Mouse (Mus musculus) CH12.LX (cell line): ENCODE data around the gene Vamp2. TPM values are rescaled to one million over a fixed set of nuclear protein-coding genes. Genes with fewer than 3 reads are reported as not detected.

ENCODE experiments used
- DNase-seq: peaks from one replicate; pipeline ENCODE4 v3.0.0-alpha.2; 2013; ENCODE audit errors: extremely low read depth
- H3K27ac ChIP-seq: 2 replicates; pipeline ENCODE4 v1.5.1; 2012; ENCODE audit warnings: low read depth, mild to moderate bottlenecking, control low read depth, moderate library complexity; ENCODE audit not compliant: insufficient read depth
- H3K27me3 ChIP-seq: replicated peaks from 2 replicates; pipeline ENCODE3; 2012; ENCODE audit warnings: inconsistent platforms
- H3K36me3 ChIP-seq, 2 experiments: replicated peaks in 1 of 2; 2 replicates each; pipeline versions ENCODE3 to v1.6.1; 2012; ENCODE audit warnings: inconsistent platforms in 1 of 2, low read length in 1 of 2, mild to moderate bottlenecking in 1 of 2, mixed read lengths in 1 of 2, moderate library complexity in 1 of 2; ENCODE audit not compliant: control insufficient read depth in 1 of 2, insufficient read depth in 1 of 2
- H3K4me1 ChIP-seq, 2 experiments: 2 replicates each; pipeline ENCODE4 v1.6.1; 2012; ENCODE audit warnings: inconsistent platforms in 1 of 2, moderate library complexity in 1 of 2; ENCODE audit not compliant: insufficient read depth in 2 of 2, control insufficient read depth in 1 of 2
- H3K4me2 ChIP-seq: 2 replicates; pipeline ENCODE4 v1.6.1; 2012; ENCODE audit warnings: low read depth, mild to moderate bottlenecking, control low read depth; ENCODE audit not compliant: poor library complexity, insufficient read depth, severe bottlenecking
- H3K4me3 ChIP-seq, 3 experiments: fragments of 150-350 bp in 1 of 3; sonication (generic) in 1 of 3; replicated peaks in 1 of 3; 2 replicates each; pipeline versions ENCODE3 to v1.5.1; 2011 to 2012; ENCODE audit warnings: low read depth in 2 of 3, low read length in 2 of 3, mild to moderate bottlenecking in 2 of 3, moderate library complexity in 2 of 3, control low read depth in 1 of 3, improper control_type of control experiment in 1 of 3, inconsistent platforms in 1 of 3, mixed read lengths in 1 of 3; ENCODE audit not compliant: poor library complexity in 1 of 3
- H3K79me2 ChIP-seq: replicated peaks from 2 replicates; pipeline ENCODE4 v1.6.1; 2012; ENCODE audit warnings: mild to moderate bottlenecking, moderate library complexity; ENCODE audit not compliant: control insufficient read depth, poor library complexity, insufficient read depth, severe bottlenecking; ENCODE audit errors: extremely low read depth
- H3K9ac ChIP-seq: 2 replicates; pipeline ENCODE4 v1.6.1; 2012; ENCODE audit warnings: low read depth, mild to moderate bottlenecking, control low read depth, moderate library complexity; ENCODE audit not compliant: insufficient read depth
- H3K9me3 ChIP-seq: replicated peaks from 2 replicates; pipeline ENCODE3; 2012; ENCODE audit warnings: low read length, inconsistent platforms, mixed read lengths
- CHD2 ChIP-seq: IDR thresholded peaks from 2 replicates; pipeline ENCODE4 v1.6.1; 2011; ENCODE audit warnings: low read length, improper control_type of control experiment
- ELF1 ChIP-seq: IDR thresholded peaks from 2 replicates; pipeline ENCODE4 v1.6.1; 2014; ENCODE audit warnings: low read depth, mild to moderate bottlenecking, inconsistent platforms, low read length, improper control_type of control experiment
- EP300 ChIP-seq: IDR thresholded peaks from 2 replicates; pipeline ENCODE4 v1.6.1; 2011; ENCODE audit warnings: low read length, improper control_type of control experiment
- GABPA ChIP-seq: IDR thresholded peaks from 2 replicates; pipeline ENCODE4 v1.6.1; 2012; ENCODE audit warnings: low read depth, low read length, improper control_type of control experiment, inconsistent platforms; ENCODE audit not compliant: insufficient replicate concordance
- IRF4 ChIP-seq: IDR thresholded peaks from 2 replicates; pipeline ENCODE4 v1.6.1; 2014; ENCODE audit warnings: low read depth, mild to moderate bottlenecking, inconsistent platforms, low read length, improper control_type of control experiment
- JUN ChIP-seq: IDR thresholded peaks from 2 replicates; pipeline ENCODE4 v1.6.1; 2011; ENCODE audit warnings: low read depth, mild to moderate bottlenecking, low read length, improper control_type of control experiment, moderate library complexity; ENCODE audit not compliant: insufficient read depth
- KAT2A ChIP-seq: IDR thresholded peaks from 2 replicates; pipeline ENCODE4 v1.6.1; 2012; ENCODE audit warnings: low read length, improper control_type of control experiment, inconsistent platforms; ENCODE audit not compliant: insufficient replicate concordance
- MAFK ChIP-seq: IDR thresholded peaks from 2 replicates; pipeline ENCODE4 v1.6.1; 2011; ENCODE audit warnings: low read length, improper control_type of control experiment; ENCODE audit not compliant: insufficient replicate concordance
- MAX ChIP-seq: IDR thresholded peaks from 2 replicates; pipeline ENCODE4 v1.6.1; 2011; ENCODE audit warnings: low read length, improper control_type of control experiment
- MAZ ChIP-seq: IDR thresholded peaks from 2 replicates; pipeline ENCODE4 v1.6.1; 2012; ENCODE audit warnings: low read depth, mild to moderate bottlenecking, inconsistent platforms, low read length, improper control_type of control experiment, moderate library complexity
- MEF2A ChIP-seq: IDR thresholded peaks from 2 replicates; pipeline ENCODE4 v1.6.1; 2014; ENCODE audit warnings: low read depth, mild to moderate bottlenecking, inconsistent platforms, low read length, improper control_type of control experiment, borderline replicate concordance
- NRF1 ChIP-seq: IDR thresholded peaks from 2 replicates; pipeline ENCODE4 v1.6.1; 2014; ENCODE audit warnings: low read depth, mild to moderate bottlenecking, inconsistent platforms, low read length, improper control_type of control experiment, moderate library complexity
- PAX5 ChIP-seq: IDR thresholded peaks from 2 replicates; pipeline ENCODE4 v1.6.1; 2012; ENCODE audit warnings: low read length, inconsistent platforms, mixed read lengths
- POLR2A ChIP-seq: IDR thresholded peaks from 2 replicates; pipeline ENCODE4 v1.6.1; 2011; ENCODE audit warnings: low read depth, mild to moderate bottlenecking, improper control_type of control experiment, low read length
- SMC3 ChIP-seq: IDR thresholded peaks from 2 replicates; pipeline ENCODE4 v1.6.1; 2011; ENCODE audit warnings: low read depth, low read length, improper control_type of control experiment
- TBP ChIP-seq: conservative IDR thresholded peaks from 2 replicates; pipeline ENCODE4 v1.6.1; 2011; ENCODE audit warnings: low read depth, low read length, improper control_type of control experiment
- TCF12 ChIP-seq: IDR thresholded peaks from 2 replicates; pipeline ENCODE4 v1.6.1; 2014; ENCODE audit warnings: low read depth, mild to moderate bottlenecking, inconsistent platforms, low read length, improper control_type of control experiment
- UBTF ChIP-seq: IDR thresholded peaks from 2 replicates; pipeline ENCODE4 v1.6.1; 2012; ENCODE audit warnings: low read depth, mild to moderate bottlenecking, inconsistent platforms, low read length, improper control_type of control experiment, moderate library complexity
- ZKSCAN1 ChIP-seq: IDR thresholded peaks from 2 replicates; pipeline ENCODE4 v1.6.1; 2012; ENCODE audit warnings: low read depth, inconsistent platforms, low read length, improper control_type of control experiment, borderline replicate concordance
- dilution Hi-C: fragments of 300-500 bp; cut with MboI; formaldehyde crosslinking; loops from 2 replicates; pipeline ENCODE4 v1.14.3; 2020; ENCODE audit warnings: low sequenced_read_pairs; ENCODE audit not compliant: extremely low pct_unique_long_range_greater_than_20kb, extremely low pct_ligation_motif_present
- in situ Hi-C: fragments of 300-500 bp; cut with MboI; formaldehyde crosslinking; loops from 3 replicates; pipeline ENCODE4 v1.14.3; 2019; ENCODE audit warnings: low sequenced_read_pairs, low pct_ligation_motif_present, low pct_unique_long_range_greater_than_20kb, mixed read lengths
- polyA plus RNA-seq: library from polyadenylated mRNA; unstranded; fragments of >175 nt; gene quantifications from 2 replicates; pipeline ENCODE4 v1.2.1, GENCODE M21; 2012; ENCODE audit warnings: low read depth; ENCODE audit not compliant: insufficient read length
- total RNA-seq, 2 experiments: library from RNA; depleted of rRNA; stranded (reverse); fragments of 300-350 nt in 1 of 2; fragments of >200 nt in 1 of 2; gene quantifications; 2 replicates each; pipeline ENCODE4 v1.2.3; 2012 to 2014

Gene Vamp2
- total and polyA plus RNA-seq, 3 experiments, result 1.3 to 26.0 (median 8.2) TPM

- TF ChIP-seq PAX5, result no peak
- TF ChIP-seq MAZ, result peak; percentile 62; the same call in 1 of the 2 replicates
- TF ChIP-seq MAX, result peak; percentile 64
- TF ChIP-seq UBTF, result peak; percentile 84
- no peak for TF ChIP-seq KAT2A
- TF ChIP-seq IRF4, result peak; percentile 84
- peak; percentile 42; the same call in 1 of the 2 replicates for TF ChIP-seq TCF12
- TF ChIP-seq ZKSCAN1, result no peak
- peak; percentile 98 for TF ChIP-seq SMC3
- TF ChIP-seq NRF1, result 0 out of 2 replicates have a peak, but pooled peaks have one; percentile 25
- peak; percentile 65; the same call in 1 of the 2 replicates for TF ChIP-seq MEF2A
- peak; percentile 49 for TF ChIP-seq EP300
Observed at GRCm38 (mm10) chr11:69066956-69067355, 21.3 kb upstream of the Vamp2 start (continued).

DNA sequence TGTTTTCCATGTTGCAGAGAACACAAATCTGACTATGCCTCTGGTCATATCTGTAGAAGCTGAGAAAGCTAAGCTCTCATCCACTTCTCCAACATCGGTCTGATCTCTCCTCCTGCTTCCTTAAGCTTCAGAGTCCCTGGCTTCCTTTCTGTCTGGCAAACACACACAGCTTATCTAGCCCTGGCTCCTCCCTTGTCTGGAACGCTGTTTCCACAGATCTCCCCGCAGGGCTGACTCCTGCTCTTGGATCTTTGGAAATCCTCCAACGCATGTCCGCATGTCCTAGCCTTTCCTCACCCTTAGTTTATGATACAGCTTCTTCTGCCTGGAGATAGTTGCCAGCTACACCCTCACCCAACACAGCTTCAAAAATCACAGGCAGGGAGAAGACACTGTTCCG is 20.7 kb upstream of the Vamp2 start:
- Histone ChIP-seq H3K4me1 (peaks cover 10 to 36% of the 10 kb centered on the region in 2 experiments), H3K4me3 (no peak overlapping the region), H3K79me2 (no peaks in the 10 kb centered on the region), H3K9me3 (no peaks in the 10 kb centered on the region), H3K36me3 (no peaks in the 10 kb centered on the region), H3K9ac (0 out of 2 replicates have a peak overlapping the region, but pooled peaks have one; percentile 27), H3K4me2 (no peak overlapping the region), H3K27ac (no peak overlapping the region), H3K27me3 (peaks cover 3% of the 10 kb centered on the region)
- no peak for TF ChIP-seq CHD2
- TF ChIP-seq UBTF, result no peak
- no peak for TF ChIP-seq EP300
- TF ChIP-seq ELF1, result no peak
- TF ChIP-seq TBP, result no peak
- TF ChIP-seq MAFK, result no peak
- no peak for TF ChIP-seq GABPA
- no peak for TF ChIP-seq JUN
- dilution Hi-C loops (no loop called here), in situ Hi-C loops (no loop called here)
- no peak for DNase-seq

DNA sequence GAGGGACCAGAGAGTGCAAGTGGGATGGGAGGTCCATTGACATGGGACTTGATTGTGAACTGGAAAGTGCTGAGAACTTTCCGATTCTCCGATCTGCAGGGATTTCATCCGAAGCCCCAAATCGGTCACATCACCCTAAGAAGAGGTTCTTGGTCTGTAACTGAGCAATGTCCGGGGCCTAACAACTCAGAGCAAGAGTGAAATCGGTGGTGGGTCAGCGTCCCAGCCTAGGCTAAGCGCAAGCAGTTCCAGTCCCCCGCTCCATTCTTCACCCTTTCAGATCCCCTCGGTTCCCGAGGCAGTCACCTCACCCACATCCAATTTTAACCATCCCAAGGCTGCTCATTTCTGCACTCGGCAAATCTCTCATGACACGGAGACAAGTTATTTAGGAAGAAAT is 18.2 kb upstream of the Vamp2 start:
- in situ Hi-C loops, result no loop called here
- H3K4me1 ChIP-seq, result peaks cover 17 to 45% of the 10 kb centered on the region in 2 experiments
- DNase-seq, result no peak
- dilution Hi-C loops, result no loop called here
- H3K9ac ChIP-seq, result peak overlapping the region; percentile 88
- TF ChIP-seq GABPA (no peak), PAX5 (no peak), POLR2A (no peak), IRF4 (0 out of 2 replicates have a peak, but pooled peaks have one; percentile 4)
- TF ChIP-seq, all 38 proteins: peak for 1
- Histone ChIP-seq H3K27ac (peak overlapping the region; percentile 59; the same call in 1 of the 2 replicates), H3K27me3 (peaks cover 3% of the 10 kb centered on the region), H3K4me2 (peak overlapping the region; percentile 67), H3K79me2 (no peaks in the 10 kb centered on the region), H3K9me3 (no peaks in the 10 kb centered on the region), H3K36me3 (no peaks in the 10 kb centered on the region), H3K4me3 (peak overlapping the region; percentile 56 to 73 (median 72))
